Mouse (Mus musculus) testis, adult 2 months (tissue): ENCODE results near the gene B3glct.

Source experiments
- CTCF ChIP-seq: fragments of 200-500 bp; IDR thresholded peaks from 2 replicates; pipeline ENCODE4 v1.5.1; 2012; ENCODE audit warnings: low read depth, mild to moderate bottlenecking, inconsistent platforms, low read length, moderate library complexity; ENCODE audit not compliant: control insufficient read depth, insufficient read depth, insufficient replicate concordance
- POLR2A ChIP-seq: fragments of 200-500 bp; IDR thresholded peaks from 2 replicates; pipeline ENCODE4 v1.6.1; 2012; ENCODE audit warnings: low read depth, mild to moderate bottlenecking, inconsistent platforms, low read length, moderate library complexity; ENCODE audit not compliant: control insufficient read depth

DNA sequence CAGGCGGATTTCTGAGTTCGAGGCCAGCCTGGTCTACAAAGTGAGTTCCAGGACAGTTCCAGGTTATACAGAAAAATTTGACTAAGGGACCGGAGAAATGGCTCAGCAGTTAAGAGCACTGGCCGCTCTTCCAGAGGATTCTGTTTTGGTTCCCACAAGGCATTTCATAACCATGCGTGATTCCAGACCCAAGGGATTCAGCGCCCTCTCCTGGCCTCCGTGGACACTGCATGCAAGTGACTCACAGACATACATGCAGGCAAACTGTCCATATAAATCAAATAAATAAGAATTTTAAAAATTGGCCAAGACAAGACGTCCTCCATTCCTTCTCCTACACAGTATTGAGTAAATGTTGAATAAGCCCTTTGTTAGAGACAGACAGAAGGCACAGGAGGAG, 53.7 kb downstream of the B3glct start:
- no peak for TF ChIP-seq POLR2A
- peak; percentile 77; the same call in 1 of the 2 replicates for TF ChIP-seq CTCF
